ENCODE assay signal across 21 mouse cellular contexts in genomic region chr17:69195758-69196157, GRCm38 (mm10).
DNase-seq lines count a peak whose midpoint lies in the region; ATAC-seq lines count a peak whose summit lies in the region.
"Had no signal": no experiment of that assay in that cellular context is flagged by ENCODE, and none has a peak within 500 bp of the region (broad histone marks: within the 10 kb centered on the region; RNA-seq: fewer than 3 reads in every experiment).

No protein-coding gene starts in this region.

- DNase-seq in heart, postnatal 25 days (ENCODE audit: low spot score) = no peak
- DNase-seq in R1 (ENCODE audit: low read depth, low spot score) = peak; percentile 61
- DNase-seq in heart, postnatal 4 days = peak; percentile 47
- peak; percentile 16 for DNase-seq in lung, postnatal 10 days
- no peak for DNase-seq in cerebellum, postnatal 4 days (ENCODE audit: low spot score in 2 of 2)
- no peak for DNase-seq in right cerebral cortex, postnatal 10 days (ENCODE audit: low spot score in 2 of 2)
- no peak for DNase-seq in urinary bladder, adult 18-20 months (ENCODE audit: low spot score in 2 of 2)
- DNase-seq: adrenal gland, adult 8-10 months; cerebellum, adult 8-10 months; kidney, adult 8-10 months; kidney, postnatal 14 days; liver, postnatal 0 days; right cerebral cortex, postnatal 4 days had no signal

- H3K27ac ChIP-seq in heart, embryonic 11.5 days (ENCODE audit: low read depth, low read length) = no peak overlapping the region
- H3K27ac ChIP-seq: embryonic facial prominence, embryonic 12.5 days; forebrain, embryonic 15.5 days; hindbrain, embryonic 13.5 days; layer of hippocampus, adult 2 months; stomach, postnatal 0 days had no signal

- H3K27me3 ChIP-seq in heart, embryonic 11.5 days (ENCODE audit: control insufficient read depth, insufficient read depth, low read length) = no peaks in the 10 kb centered on the region
- H3K27me3 ChIP-seq: CH12.LX; embryonic facial prominence, embryonic 12.5 days; forebrain, embryonic 15.5 days; hindbrain, embryonic 13.5 days had no signal

- H3K4me1 ChIP-seq in heart, embryonic 11.5 days (ENCODE audit: control insufficient read depth, insufficient read depth, low read length) = peaks cover 59% of the 10 kb centered on the region

- no peak overlapping the region for H3K4me3 ChIP-seq in heart, embryonic 11.5 days (ENCODE audit: low read depth, low read length)
- H3K4me3 ChIP-seq: embryonic facial prominence, embryonic 12.5 days; forebrain, embryonic 15.5 days; hindbrain, embryonic 13.5 days; layer of hippocampus, adult 2 months had no signal

- H3K36me3 ChIP-seq in heart, embryonic 11.5 days (ENCODE audit: control insufficient read depth, insufficient read depth, low read length) = no peaks in the 10 kb centered on the region
- H3K36me3 ChIP-seq: embryonic facial prominence, embryonic 12.5 days; forebrain, embryonic 15.5 days; hindbrain, embryonic 13.5 days had no signal

- WGBS in heart, embryonic 11.5 days (ENCODE audit: insufficient replicate concordance) = 49% methylated on average over 6 of the region's 6 CpGs

- intact Hi-C loops in heart, postnatal 25 days (cut with DNase I) = no loop called here

- no peak overlapping the region for H3K9ac ChIP-seq in heart, embryonic 11.5 days (ENCODE audit: low read depth, low read length)
- H3K9ac ChIP-seq: embryonic facial prominence, embryonic 12.5 days; forebrain, embryonic 15.5 days; hindbrain, embryonic 13.5 days; liver, postnatal 0 days had no signal

- no peak for ATAC-seq in heart, embryonic 11.5 days (replicated peaks; ENCODE audit: insufficient number of reproducible peaks, low FRiP score, low TSS enrichment)
- ATAC-seq: forebrain, embryonic 15.5 days; inflammation-experienced regulatory T-cells, adult 6 months; liver, postnatal 0 days had no signal

- H3K9me3 ChIP-seq in heart, embryonic 11.5 days (replicated peaks; ENCODE audit: control insufficient read depth, low read length) = no peaks in the 10 kb centered on the region
- H3K9me3 ChIP-seq: embryonic facial prominence, embryonic 12.5 days; forebrain, embryonic 15.5 days; hindbrain, embryonic 13.5 days had no signal

- peak overlapping the region; percentile 45 for H3K4me2 ChIP-seq in heart, embryonic 11.5 days
- H3K4me2 ChIP-seq: embryonic facial prominence, embryonic 12.5 days; forebrain, embryonic 15.5 days; hindbrain, embryonic 13.5 days had no signal

Comparison
In these comparisons a context has a peak if more than half of its experiments do, and no peak if none do; other contexts are left out.
1. DNase-seq: peak in R1 (single experiment), heart, postnatal 4 days (single experiment) and lung, postnatal 10 days (single experiment); none in heart, postnatal 25 days (single experiment), cerebellum, postnatal 4 days (0 of 2), right cerebral cortex, postnatal 10 days (0 of 2) and urinary bladder, adult 18-20 months (0 of 2).